Comparison of ENCODE assay signal across 15 mouse cellular contexts in the genomic region with DNA sequence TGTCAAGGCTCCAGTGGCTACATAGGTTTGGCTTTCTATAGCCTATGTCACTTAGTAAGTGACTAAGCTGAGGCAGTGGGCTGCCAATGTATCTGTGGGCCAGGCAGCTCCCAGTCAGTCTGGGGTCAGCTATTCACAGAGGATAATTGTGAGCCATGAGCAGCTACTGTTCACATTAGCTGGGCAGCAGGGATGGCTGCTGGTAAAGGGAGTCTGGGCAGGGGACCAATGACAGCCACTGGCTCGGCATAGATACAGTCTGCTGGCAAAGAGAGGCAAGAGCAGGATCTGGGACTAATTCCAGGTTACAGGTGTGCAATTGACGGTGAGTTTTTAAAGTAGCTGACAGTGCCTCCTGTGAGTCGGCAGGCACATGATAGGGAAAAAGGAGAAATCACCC.
DNase-seq lines count a peak whose midpoint lies in the region; ATAC-seq and TF ChIP-seq lines count a peak whose summit lies in the region.
"Had no signal": no experiment of that assay in that cellular context is flagged by ENCODE, and none has a peak within 500 bp of the region (broad histone marks: within the 10 kb centered on the region; RNA-seq: fewer than 3 reads in every experiment).

No protein-coding gene starts in this region.

- no peak overlapping the region for H3K27ac ChIP-seq in forebrain, embryonic 16.5 days (ENCODE audit: low read length)
- no peak overlapping the region for H3K27ac ChIP-seq in forebrain, embryonic 10.5 days
- H3K27ac ChIP-seq in hindbrain, postnatal 0 days = no peak overlapping the region
- H3K27ac ChIP-seq in hindbrain, embryonic 13.5 days = no peak overlapping the region
- H3K27ac ChIP-seq in midbrain, postnatal 0 days (ENCODE audit: low read depth, low read length) = no peak overlapping the region
- no peak overlapping the region for H3K27ac ChIP-seq in midbrain, embryonic 10.5 days (replicated peaks)
- H3K27ac ChIP-seq: embryonic facial prominence, embryonic 10.5 days; hindbrain, embryonic 12.5 days had no signal

- no peak for DNase-seq in forebrain, embryonic 10.5 days (ENCODE audit: extremely low spot score, low spot score)
- DNase-seq in hindbrain, postnatal 0 days (ENCODE audit: low spot score) = peak; percentile 32
- DNase-seq in midbrain, postnatal 0 days (ENCODE audit: low spot score) = peak; percentile 49
- no peak for DNase-seq in midbrain, embryonic 10.5 days (ENCODE audit: low spot score)
- DNase-seq: adrenal gland, adult 2 months; adrenal gland, postnatal 25 days; cerebellum, adult 8-10 months; forebrain, postnatal 0 days; gastrocnemius, postnatal 14 days; kidney, adult 11 months had no signal

- H3K4me1 ChIP-seq in forebrain, embryonic 16.5 days (replicated peaks; ENCODE audit: control insufficient read depth, insufficient read depth, low read length) = peaks cover 3% of the 10 kb centered on the region; the same call in 1 of the 2 replicates
- H3K4me1 ChIP-seq in forebrain, embryonic 10.5 days = no peaks in the 10 kb centered on the region
- H3K4me1 ChIP-seq in hindbrain, postnatal 0 days (ENCODE audit: insufficient read depth, low read length) = no peaks in the 10 kb centered on the region
- H3K4me1 ChIP-seq in hindbrain, embryonic 13.5 days (replicated peaks) = no peaks in the 10 kb centered on the region
- no peaks in the 10 kb centered on the region for H3K4me1 ChIP-seq in midbrain, postnatal 0 days (ENCODE audit: insufficient read depth, low read length)
- H3K4me1 ChIP-seq in midbrain, embryonic 10.5 days = no peaks in the 10 kb centered on the region
- H3K4me1 ChIP-seq: embryonic facial prominence, embryonic 10.5 days; heart, embryonic 12.5 days; hindbrain, embryonic 12.5 days had no signal

- no peak overlapping the region for H3K4me3 ChIP-seq in forebrain, embryonic 16.5 days (replicated peaks; ENCODE audit: low read length)
- no peak overlapping the region for H3K4me3 ChIP-seq in forebrain, embryonic 10.5 days
- no peak overlapping the region for H3K4me3 ChIP-seq in hindbrain, postnatal 0 days (ENCODE audit: low read length)
- no peak overlapping the region for H3K4me3 ChIP-seq in hindbrain, embryonic 13.5 days
- H3K4me3 ChIP-seq in midbrain, postnatal 0 days (ENCODE audit: low read depth, low read length) = no peak overlapping the region
- H3K4me3 ChIP-seq in midbrain, embryonic 10.5 days = no peak overlapping the region
- H3K4me3 ChIP-seq: embryonic facial prominence, embryonic 10.5 days; heart, embryonic 12.5 days; hindbrain, embryonic 12.5 days had no signal

- ATAC-seq in forebrain, embryonic 16.5 days = peak; percentile 57; the same call in 1 of the 2 replicates
- ATAC-seq in hindbrain, postnatal 0 days = no peak
- ATAC-seq in hindbrain, embryonic 13.5 days (ENCODE audit: low FRiP score) = no peak
- no peak for ATAC-seq in midbrain, postnatal 0 days (ENCODE audit: low FRiP score)
- ATAC-seq: forebrain, postnatal 0 days had no signal

- no peak overlapping the region for H3K9ac ChIP-seq in forebrain, embryonic 16.5 days (replicated peaks; ENCODE audit: low read depth, low read length)
- no peak overlapping the region for H3K9ac ChIP-seq in hindbrain, postnatal 0 days (replicated peaks; ENCODE audit: low read length)
- no peak overlapping the region for H3K9ac ChIP-seq in hindbrain, embryonic 13.5 days
- H3K9ac ChIP-seq in midbrain, postnatal 0 days (replicated peaks; ENCODE audit: low read length, poor library complexity, severe bottlenecking) = no peak overlapping the region
- H3K9ac ChIP-seq: forebrain, postnatal 0 days; heart, embryonic 12.5 days; hindbrain, embryonic 12.5 days had no signal

- no peaks in the 10 kb centered on the region for H3K36me3 ChIP-seq in forebrain, embryonic 16.5 days (ENCODE audit: control insufficient read depth, insufficient read depth)
- H3K36me3 ChIP-seq in forebrain, embryonic 10.5 days (replicated peaks) = no peaks in the 10 kb centered on the region
- no peaks in the 10 kb centered on the region for H3K36me3 ChIP-seq in hindbrain, postnatal 0 days (ENCODE audit: insufficient read depth, low read length)
- no peaks in the 10 kb centered on the region for H3K36me3 ChIP-seq in hindbrain, embryonic 13.5 days
- no peaks in the 10 kb centered on the region for H3K36me3 ChIP-seq in midbrain, postnatal 0 days (ENCODE audit: insufficient read depth, low read length)
- no peaks in the 10 kb centered on the region for H3K36me3 ChIP-seq in midbrain, embryonic 10.5 days
- H3K36me3 ChIP-seq: embryonic facial prominence, embryonic 10.5 days; heart, embryonic 12.5 days; hindbrain, embryonic 12.5 days had no signal

- WGBS in forebrain, embryonic 16.5 days = 57% methylated on average over 3 of the region's 3 CpGs
- 84% methylated on average over 3 of the region's 3 CpGs for WGBS in forebrain, embryonic 10.5 days
- WGBS in hindbrain, postnatal 0 days = 61% methylated on average over 3 of the region's 3 CpGs
- 85% methylated on average over 3 of the region's 3 CpGs for WGBS in hindbrain, embryonic 13.5 days
- WGBS in midbrain, postnatal 0 days = 77% methylated on average over 3 of the region's 3 CpGs
- 91% methylated on average over 3 of the region's 3 CpGs for WGBS in midbrain, embryonic 10.5 days

- no peaks in the 10 kb centered on the region for H3K9me3 ChIP-seq in forebrain, embryonic 16.5 days (ENCODE audit: control insufficient read depth, low read length)
- H3K9me3 ChIP-seq in forebrain, embryonic 10.5 days = peaks cover 5% of the 10 kb centered on the region; the same call in 1 of the 2 replicates
- H3K9me3 ChIP-seq in hindbrain, postnatal 0 days (ENCODE audit: low read length) = no peaks in the 10 kb centered on the region
- H3K9me3 ChIP-seq in hindbrain, embryonic 13.5 days = 0 out of 2 replicates have a peak, but pooled peaks cover 4% of the 10 kb centered on the region
- no peaks in the 10 kb centered on the region for H3K9me3 ChIP-seq in midbrain, postnatal 0 days (ENCODE audit: low read length)
- peaks cover 11% of the 10 kb centered on the region; the same call in 1 of the 2 replicates for H3K9me3 ChIP-seq in midbrain, embryonic 10.5 days (replicated peaks)
- H3K9me3 ChIP-seq: heart, embryonic 12.5 days; hindbrain, embryonic 12.5 days had no signal

- no peak overlapping the region for H3K4me2 ChIP-seq in forebrain, embryonic 16.5 days (ENCODE audit: low read length)
- no peak overlapping the region for H3K4me2 ChIP-seq in hindbrain, postnatal 0 days (ENCODE audit: low read depth, low read length)
- no peak overlapping the region for H3K4me2 ChIP-seq in hindbrain, embryonic 13.5 days
- no peak overlapping the region for H3K4me2 ChIP-seq in midbrain, postnatal 0 days (ENCODE audit: low read depth, low read length, poor library complexity, severe bottlenecking)
- H3K4me2 ChIP-seq: heart, embryonic 12.5 days; hindbrain, embryonic 12.5 days had no signal

- no peak for TF ChIP-seq CTCF in hindbrain, postnatal 0 days (IDR thresholded peaks at IDR 0.05; ENCODE audit: low read depth)
- no peak for TF ChIP-seq CTCF in midbrain, postnatal 0 days (IDR thresholded peaks at IDR 0.05)

- no peaks in the 10 kb centered on the region for H3K27me3 ChIP-seq in forebrain, embryonic 16.5 days (replicated peaks; ENCODE audit: control insufficient read depth, insufficient read depth, low read length)
- H3K27me3 ChIP-seq in forebrain, embryonic 10.5 days (ENCODE audit: poor library complexity, severe bottlenecking) = no peaks in the 10 kb centered on the region
- H3K27me3 ChIP-seq in hindbrain, postnatal 0 days (ENCODE audit: insufficient read depth, low read length) = no peaks in the 10 kb centered on the region
- no peaks in the 10 kb centered on the region for H3K27me3 ChIP-seq in hindbrain, embryonic 13.5 days
- H3K27me3 ChIP-seq in midbrain, postnatal 0 days (ENCODE audit: insufficient read depth, low read length) = no peaks in the 10 kb centered on the region
- no peaks in the 10 kb centered on the region for H3K27me3 ChIP-seq in midbrain, embryonic 10.5 days (ENCODE audit: low read depth, poor library complexity, severe bottlenecking)
- H3K27me3 ChIP-seq: heart, embryonic 12.5 days; hindbrain, embryonic 12.5 days had no signal

Comparison
In these comparisons a context has a peak if more than half of its experiments do, and no peak if none do; other contexts are left out.
1. DNase-seq: peak in hindbrain, postnatal 0 days (single experiment) and midbrain, postnatal 0 days (single experiment); none in forebrain, embryonic 10.5 days (single experiment) and midbrain, embryonic 10.5 days (single experiment).